12 mouse cellular contexts compared by ENCODE assay signal in the genomic region with DNA sequence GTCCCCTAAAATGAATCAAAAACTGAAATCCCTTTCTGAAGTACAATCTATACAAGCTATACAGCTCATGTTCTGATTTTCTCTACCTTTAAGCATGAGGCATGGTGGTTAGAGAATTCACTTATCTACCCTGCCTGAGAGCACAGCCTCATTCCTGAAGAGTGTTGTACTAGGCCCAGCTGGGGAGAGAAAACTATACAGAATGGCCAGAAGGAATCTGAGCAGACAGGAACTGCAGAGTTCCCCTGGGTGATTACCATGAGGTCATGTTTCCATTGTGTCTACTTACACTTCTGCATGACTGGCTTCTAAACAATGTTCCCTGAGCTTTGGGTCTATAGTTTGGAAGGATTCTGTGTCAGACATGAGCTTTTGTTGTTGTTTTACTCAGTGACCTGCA.
DNase-seq lines count a peak whose midpoint lies in the region; ATAC-seq and TF ChIP-seq lines count a peak whose summit lies in the region.
"Had no signal": no experiment of that assay in that cellular context is flagged by ENCODE, and none has a peak within 500 bp of the region (broad histone marks: within the 10 kb centered on the region; RNA-seq: fewer than 3 reads in every experiment).

No protein-coding gene starts in this region.

- no peaks in the 10 kb centered on the region for H3K4me1 ChIP-seq in forebrain, embryonic 14.5 days (ENCODE audit: control insufficient read depth, insufficient read depth, low read length)
- 0 out of 2 replicates have a peak, but pooled peaks cover 4% of the 10 kb centered on the region for H3K4me1 ChIP-seq in forebrain, embryonic 13.5 days
- no peaks in the 10 kb centered on the region for H3K4me1 ChIP-seq in lung, embryonic 14.5 days (ENCODE audit: insufficient read depth)
- no peaks in the 10 kb centered on the region for H3K4me1 ChIP-seq in lung, postnatal 0 days (ENCODE audit: insufficient read depth, low read depth, low read length)
- H3K4me1 ChIP-seq: hindbrain, embryonic 15.5 days had no signal

- no peak overlapping the region for H3K4me3 ChIP-seq in forebrain, embryonic 14.5 days (ENCODE audit: low read depth, low read length)
- H3K4me3 ChIP-seq in forebrain, embryonic 13.5 days = no peak overlapping the region
- no peak overlapping the region for H3K4me3 ChIP-seq in lung, embryonic 14.5 days (ENCODE audit: low read depth, low read length)
- no peak overlapping the region for H3K4me3 ChIP-seq in myocyte
- no peak overlapping the region for H3K4me3 ChIP-seq in lung, postnatal 0 days (ENCODE audit: low read depth, low read length)
- H3K4me3 ChIP-seq: hindbrain, embryonic 15.5 days had no signal

- no peak overlapping the region for H3K9ac ChIP-seq in forebrain, embryonic 14.5 days (ENCODE audit: low read length)
- H3K9ac ChIP-seq in forebrain, embryonic 13.5 days = no peak overlapping the region
- H3K9ac ChIP-seq in lung, embryonic 14.5 days = no peak overlapping the region
- no peak overlapping the region for H3K9ac ChIP-seq in lung, postnatal 0 days (replicated peaks; ENCODE audit: low read depth)
- H3K9ac ChIP-seq: hindbrain, embryonic 15.5 days had no signal

- no peaks in the 10 kb centered on the region for H3K9me3 ChIP-seq in forebrain, embryonic 14.5 days (replicated peaks; ENCODE audit: control insufficient read depth, low read length)
- H3K9me3 ChIP-seq in forebrain, embryonic 13.5 days (replicated peaks) = no peaks in the 10 kb centered on the region
- no peaks in the 10 kb centered on the region for H3K9me3 ChIP-seq in lung, embryonic 14.5 days (ENCODE audit: low read depth, low read length)
- no peaks in the 10 kb centered on the region for H3K9me3 ChIP-seq in lung, postnatal 0 days (ENCODE audit: low read length)
- H3K9me3 ChIP-seq: hindbrain, embryonic 15.5 days had no signal

- no peak for TF ChIP-seq EP300 in lung, postnatal 0 days (IDR thresholded peaks at IDR 0.05)

- no peaks in the 10 kb centered on the region for H3K27me3 ChIP-seq in forebrain, embryonic 14.5 days (replicated peaks; ENCODE audit: control insufficient read depth, insufficient read depth, low read length)
- H3K27me3 ChIP-seq in forebrain, embryonic 13.5 days = no peaks in the 10 kb centered on the region
- no peaks in the 10 kb centered on the region for H3K27me3 ChIP-seq in lung, embryonic 14.5 days (ENCODE audit: insufficient read depth, low read length)
- H3K27me3 ChIP-seq in myocyte (ENCODE audit: control insufficient read depth, insufficient read depth, insufficient read length) = no peaks in the 10 kb centered on the region
- no peaks in the 10 kb centered on the region for H3K27me3 ChIP-seq in lung, postnatal 0 days (replicated peaks; ENCODE audit: insufficient read depth, low read length)
- H3K27me3 ChIP-seq: hindbrain, embryonic 15.5 days had no signal

- no peak overlapping the region for H3ac ChIP-seq in myocyte (ENCODE audit: control insufficient read depth, insufficient read length)

- no peak overlapping the region for H3K4me2 ChIP-seq in forebrain, embryonic 14.5 days (ENCODE audit: low read length)
- H3K4me2 ChIP-seq in forebrain, embryonic 13.5 days = no peak overlapping the region
- H3K4me2 ChIP-seq in lung, embryonic 14.5 days = no peak overlapping the region
- H3K4me2 ChIP-seq in myocyte (ENCODE audit: low read depth) = peak overlapping the region; percentile 14
- H3K4me2 ChIP-seq in lung, postnatal 0 days (replicated peaks; ENCODE audit: low read depth, low read length) = no peak overlapping the region
- H3K4me2 ChIP-seq: hindbrain, embryonic 15.5 days had no signal

- no peak for TF ChIP-seq CTCF in lung, embryonic 14.5 days (IDR thresholded peaks at IDR 0.05; ENCODE audit: low read depth)
- no peak for TF ChIP-seq CTCF in lung, postnatal 0 days (IDR thresholded peaks at IDR 0.05)

- peak; percentile 14 for DNase-seq in forebrain, embryonic 14.5 days (ENCODE audit: low spot score)
- DNase-seq in lung, embryonic 14.5 days = peak; percentile 18
- DNase-seq in lung, postnatal 10 days = no peak
- peak; percentile 51 for DNase-seq in embryo, embryonic 11 days
- no peak for DNase-seq in urinary bladder, adult 2 months (ENCODE audit: low spot score)
- DNase-seq in lung, postnatal 0 days (ENCODE audit: low spot score) = no peak
- DNase-seq: heart, adult 11 months; kidney, adult 9 months; thymus, adult 18-20 months had no signal

- no peaks in the 10 kb centered on the region for H3K79me2 ChIP-seq in myocyte (ENCODE audit: control insufficient read depth, insufficient read depth)

- no peaks in the 10 kb centered on the region for H3K36me3 ChIP-seq in forebrain, embryonic 14.5 days (ENCODE audit: control insufficient read depth, insufficient read depth, low read length)
- no peaks in the 10 kb centered on the region for H3K36me3 ChIP-seq in forebrain, embryonic 13.5 days (ENCODE audit: poor library complexity, severe bottlenecking)
- no peaks in the 10 kb centered on the region for H3K36me3 ChIP-seq in lung, embryonic 14.5 days (ENCODE audit: insufficient read depth)
- no peaks in the 10 kb centered on the region for H3K36me3 ChIP-seq in myocyte (ENCODE audit: control insufficient read depth, insufficient read depth)
- H3K36me3 ChIP-seq in lung, postnatal 0 days (ENCODE audit: insufficient read depth, low read length) = no peaks in the 10 kb centered on the region
- H3K36me3 ChIP-seq: hindbrain, embryonic 15.5 days had no signal

- 0 out of 2 replicates have a peak, but pooled peaks have one; percentile 20 for ATAC-seq in forebrain, embryonic 14.5 days
- no peak for ATAC-seq in forebrain, embryonic 13.5 days
- ATAC-seq in lung, embryonic 14.5 days (ENCODE audit: insufficient read depth) = peak; percentile 28; the same call in 1 of the 2 replicates
- ATAC-seq in lung, postnatal 0 days = no peak

- TF ChIP-seq POLR2A in myocyte (IDR thresholded peaks at IDR 0.05; ENCODE audit: insufficient read length, low read depth) = no peak

- H3K27ac ChIP-seq in forebrain, embryonic 14.5 days (ENCODE audit: low read depth, low read length) = no peak overlapping the region
- H3K27ac ChIP-seq in forebrain, embryonic 13.5 days = no peak overlapping the region
- no peak overlapping the region for H3K27ac ChIP-seq in lung, embryonic 14.5 days (ENCODE audit: low read depth)
- H3K27ac ChIP-seq in lung, postnatal 0 days (ENCODE audit: low read length) = no peak overlapping the region
- H3K27ac ChIP-seq: hindbrain, embryonic 15.5 days had no signal

TF ChIP-seq in myocyte, 11 proteins besides CTCF, POLR2A, EP300 and RAD21:
- TF ChIP-seq USF1 (IDR thresholded peaks at IDR 0.05; ENCODE audit: low read depth) (no peak), SRF (IDR thresholded peaks at IDR 0.05; ENCODE audit: control insufficient read depth, insufficient read length, low read depth) (no peak), MYOD1 (IDR thresholded peaks at IDR 0.05; ENCODE audit: control insufficient read depth in 1 of 3, insufficient read length in 2 of 3, low read depth in 2 of 3) (no peak), TCF12 (IDR thresholded peaks at IDR 0.05; ENCODE audit: insufficient read depth, poor library complexity, severe bottlenecking) (no peak), E2F4 (IDR thresholded peaks at IDR 0.05; ENCODE audit: insufficient read depth) (no peak), REST (IDR thresholded peaks at IDR 0.05; ENCODE audit: insufficient read depth, insufficient read length) (no peak), CEBPB (IDR thresholded peaks at IDR 0.05; ENCODE audit: insufficient read depth, poor library complexity, severe bottlenecking) (no peak), MYOG (IDR thresholded peaks at IDR 0.05; ENCODE audit: control insufficient read depth in 1 of 3, insufficient read depth in 1 of 3, insufficient read length in 2 of 3, low read depth in 2 of 3) (no peak), TCF3 (IDR thresholded peaks at IDR 0.05; ENCODE audit: insufficient read length, low read depth) (no peak), MAX (IDR thresholded peaks at IDR 0.05; ENCODE audit: low read depth) (no peak), POLR2AphosphoS2 (IDR thresholded peaks at IDR 0.05; ENCODE audit: insufficient read length, low read depth) (no peak)

Comparison
In these comparisons a context has a peak if more than half of its experiments do, and no peak if none do; other contexts are left out.
1. ATAC-seq: peak in forebrain, embryonic 14.5 days (single experiment) and lung, embryonic 14.5 days (single experiment); none in forebrain, embryonic 13.5 days (single experiment) and lung, postnatal 0 days (single experiment).
2. DNase-seq: peak in forebrain, embryonic 14.5 days (single experiment), lung, embryonic 14.5 days (single experiment) and embryo, embryonic 11 days (single experiment); none in lung, postnatal 10 days (single experiment), urinary bladder, adult 2 months (single experiment) and lung, postnatal 0 days (single experiment).